Mouse (Mus musculus) spleen, embryonic (tissue): Measurements from ENCODE around the gene Stum.

Experiments
- CTCF ChIA-PET: fragments of 350-600 bp; sonication (Branson Sonifier 250); formaldehyde crosslinking; loops from one replicate; lab custom pipeline; 2022; lab: Charles Lee

The Stum gene

DNA sequence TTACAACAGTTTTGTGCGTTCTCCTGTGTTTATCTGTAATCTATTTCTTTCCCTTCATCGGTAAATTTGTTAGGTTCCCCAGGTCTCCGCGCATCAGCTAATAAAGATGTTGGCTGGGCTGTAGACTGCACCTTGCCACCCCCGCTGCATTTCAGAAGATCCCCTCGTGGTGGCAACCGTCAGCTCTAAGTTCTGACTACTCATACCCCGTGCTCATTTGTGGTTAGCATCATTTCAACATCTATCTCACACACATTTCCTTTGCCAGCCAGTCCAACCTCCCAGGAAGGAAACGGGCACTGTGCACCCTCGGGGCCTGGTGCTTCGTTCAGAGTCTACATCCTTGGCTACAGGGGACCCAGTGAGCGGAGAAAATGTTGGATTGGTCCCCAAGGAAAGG lies 51.5 kb downstream of the Stum start:
- CTCF ChIA-PET = interaction anchor here (0.6 kb wide), 1 partner anchor 187 kb away, joined by 3 read pairs; no protein-coding TSS in a partner anchor

GRCm38 (mm10) chr1:180429819-180430218 lies 53.5 kb downstream of the Stum start:
- CTCF ChIA-PET = interaction anchor here (0.6 kb wide), 1 partner anchor 1097 kb away, joined by 16 read pairs; no protein-coding TSS in a partner anchor

DNA sequence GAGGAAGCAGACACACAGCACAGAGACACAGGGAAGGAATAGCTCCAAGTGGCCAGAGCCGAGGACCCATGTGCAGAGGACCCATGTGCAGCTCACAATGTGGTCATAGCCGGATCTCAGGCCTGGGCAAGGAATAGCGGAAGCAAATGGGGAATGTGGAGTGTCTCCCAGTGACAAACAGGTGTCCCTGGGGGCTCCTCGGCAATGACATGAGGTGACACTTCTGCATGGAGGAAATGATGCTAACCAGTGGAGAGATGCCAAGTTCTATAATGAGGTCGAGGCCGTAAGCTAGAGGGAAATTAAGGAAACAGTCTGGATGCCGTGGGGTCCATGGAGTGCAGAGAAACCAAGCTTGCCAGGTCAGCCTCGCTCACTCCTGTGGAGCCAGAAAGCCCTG lies 54.4 kb downstream of the Stum start:
- CTCF ChIA-PET = interaction anchor here (0.5 to 1.3 kb wide), 2 partner anchors 99 to 161 kb away, joined by 4 to 5 read pairs; no protein-coding TSS in a partner anchor

GRCm38 (mm10) chr1:180428101-180428712 lies 55.1 kb downstream of the Stum start:
- CTCF ChIA-PET = interaction anchor here (1.3 to 1.6 kb wide), 2 partner anchors 10 to 160 kb away, joined by 4 to 7 read pairs; no protein-coding TSS in a partner anchor

- CTCF ChIA-PET = interaction anchor here (1.6 kb wide), 1 partner anchor 9 kb away, joined by 7 read pairs; no protein-coding TSS in a partner anchor
These were observed 55.6 kb downstream of the Stum start for GRCm38 (mm10) chr1:180427685-180428084.

- CTCF ChIA-PET = no interaction called here
These were observed 56.9 kb downstream of the Stum start for GRCm38 (mm10) chr1:180426405-180426804.

DNA sequence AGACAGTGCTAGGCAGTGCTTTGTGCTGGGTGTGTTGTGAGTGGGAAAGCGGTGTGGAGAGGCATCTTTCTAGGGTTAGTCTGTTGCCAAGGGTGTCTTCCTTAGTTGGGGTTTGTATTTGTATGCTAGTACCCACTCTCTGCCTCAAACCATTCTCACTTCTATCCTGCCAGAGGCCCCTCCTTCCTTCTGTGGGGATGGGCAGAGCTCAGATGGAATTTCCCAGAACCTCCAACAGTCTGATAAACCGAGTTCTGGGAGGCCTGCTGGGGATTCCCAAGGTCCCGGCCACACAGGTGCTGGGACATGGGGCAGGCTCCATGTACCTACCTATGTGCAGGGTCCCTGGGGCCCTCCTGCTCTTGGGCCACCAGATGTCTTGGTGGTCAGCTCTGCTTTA lies 59.4 kb downstream of the Stum start:
- CTCF ChIA-PET = interaction anchor here (0.8 kb wide), 1 partner anchor 156 kb away, joined by 5 read pairs; no protein-coding TSS in a partner anchor

DNA sequence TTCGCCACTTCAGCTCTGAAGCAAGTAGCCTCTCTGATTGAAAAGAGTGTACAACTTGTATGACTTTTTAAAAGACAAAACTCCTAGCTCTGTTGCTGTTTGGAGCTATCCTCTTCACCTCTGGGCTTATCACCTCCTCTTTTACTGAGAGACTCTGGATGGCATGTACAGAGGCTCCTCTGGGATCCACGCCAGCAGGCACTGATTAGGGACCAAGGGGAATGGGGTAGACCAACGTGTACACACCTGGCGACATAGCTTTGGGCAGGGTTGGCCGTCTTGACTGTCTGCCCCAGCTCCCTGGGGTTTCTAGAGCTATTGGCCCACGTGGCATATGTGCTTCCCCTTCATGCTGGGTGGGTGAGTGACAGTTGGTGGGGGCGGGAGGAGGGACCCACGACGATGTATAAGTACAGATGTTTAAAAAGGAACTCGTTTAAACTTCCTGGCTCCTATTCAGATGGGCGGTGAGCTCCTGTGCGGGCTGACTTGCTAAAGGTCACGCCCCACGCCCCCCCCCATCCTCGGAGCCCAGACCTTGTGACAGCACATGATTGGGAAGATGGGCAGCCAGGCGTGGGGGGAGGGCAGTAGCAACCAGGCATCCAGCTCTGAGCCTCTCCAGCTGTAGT lies 60.2 kb downstream of the Stum start:
- CTCF ChIA-PET = interaction anchor here (0.6 to 1.5 kb wide), 7 partner anchors 16 to 193 kb away, joined by 3 to 7 read pairs (median 4); no protein-coding TSS in a partner anchor

DNA sequence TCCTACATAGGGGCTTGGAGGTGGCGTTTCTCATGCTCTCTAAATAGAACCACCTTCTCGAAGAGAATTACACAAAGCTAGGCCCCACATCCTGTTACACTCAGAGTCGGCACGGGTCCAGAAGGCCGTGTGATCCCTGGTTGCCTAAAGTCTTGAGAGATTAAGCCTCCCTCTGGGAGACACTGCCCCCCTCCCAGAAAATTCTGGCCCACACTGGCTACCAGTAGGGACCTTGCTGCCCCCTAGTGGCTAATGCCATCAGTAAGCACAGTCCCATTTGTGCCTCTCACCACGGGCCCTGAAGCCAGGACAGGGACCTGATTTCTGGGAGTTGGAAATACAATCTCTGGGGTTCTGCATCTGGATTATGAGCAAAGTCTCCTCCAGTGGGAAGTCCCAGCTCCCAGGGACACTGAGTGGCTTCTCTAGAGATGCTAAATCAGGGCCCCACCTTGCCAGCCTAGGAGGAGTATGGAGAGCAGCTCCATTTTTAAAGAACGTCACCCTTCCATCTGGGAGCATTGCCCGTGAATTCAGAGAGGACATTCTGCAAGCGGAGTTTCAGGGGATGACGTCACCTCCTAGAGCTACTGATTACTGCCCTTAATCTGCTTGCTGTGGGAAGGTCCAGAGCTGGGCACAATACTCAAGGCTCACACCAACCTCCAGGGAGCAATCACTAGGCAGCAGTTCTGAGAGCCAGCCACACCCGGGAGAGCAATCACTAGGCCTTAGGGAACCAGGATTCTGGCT lies 61.1 kb downstream of the Stum start:
- CTCF ChIA-PET = interaction anchor here (0.6 to 2.0 kb wide), 10 partner anchors 8 to 389 kb away, joined by 3 to 7 read pairs (median 4); no protein-coding TSS in a partner anchor

GRCm38 (mm10) chr1:180421165-180421909 lies 62.0 kb downstream of the Stum start:
- CTCF ChIA-PET = interaction anchor here (1.1 to 2.0 kb wide), 2 partner anchors 9 to 18 kb away, joined by 4 read pairs; no protein-coding TSS in a partner anchor

DNA sequence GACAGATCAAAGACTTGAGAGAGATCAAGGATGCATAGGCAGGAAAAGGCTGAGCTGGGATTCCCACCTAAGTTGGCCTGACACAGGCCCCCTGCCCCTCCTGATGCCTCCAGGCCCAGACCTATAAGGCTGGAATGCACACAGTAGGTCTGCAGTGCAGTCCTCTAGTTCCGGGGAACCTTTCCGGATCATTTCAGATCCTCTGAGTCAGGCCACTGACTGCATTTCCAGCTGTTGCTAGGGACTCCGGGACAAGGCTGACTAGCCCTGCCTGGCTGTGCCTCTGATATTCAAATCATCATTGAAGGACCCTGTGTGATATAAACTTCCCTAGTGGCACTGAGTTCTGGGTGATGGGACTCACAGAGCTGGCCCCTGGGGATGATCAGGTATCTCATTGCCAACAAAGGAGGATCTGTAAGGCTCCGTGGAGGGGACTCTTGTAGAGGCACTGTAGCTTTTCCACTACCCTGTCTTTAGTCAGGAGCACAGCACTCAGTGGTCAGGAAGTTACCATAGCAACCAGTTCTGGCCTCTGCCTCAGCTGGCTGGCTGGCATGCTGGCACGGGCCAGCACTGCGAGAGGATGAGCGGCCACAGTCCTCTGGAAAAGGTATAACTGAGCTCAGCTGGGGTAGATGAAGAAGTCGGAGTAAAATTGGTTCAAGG lies 62.7 kb downstream of the Stum start:
- CTCF ChIA-PET = interaction anchor here (2.0 kb wide), 1 partner anchor 10 kb away, joined by 4 read pairs; no protein-coding TSS in a partner anchor

DNA sequence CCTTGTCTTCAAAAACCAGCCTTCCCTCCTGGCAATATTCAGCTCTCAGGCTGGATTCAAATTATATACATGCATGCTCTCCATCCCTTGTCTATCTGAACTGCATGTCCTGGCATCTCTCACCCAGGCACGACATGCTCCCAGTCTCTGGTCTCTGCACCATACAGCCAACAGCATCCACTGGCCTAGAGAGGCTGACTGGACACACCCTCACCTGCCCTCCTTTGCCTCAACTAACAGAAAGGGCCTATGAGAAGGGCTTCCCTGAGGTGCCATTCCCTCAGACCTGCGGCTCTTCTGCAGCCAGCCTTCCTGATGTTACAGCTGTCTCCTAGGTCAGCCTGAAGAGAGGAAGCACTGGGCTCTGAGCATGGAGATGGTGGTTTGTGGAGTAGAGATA lies 64.2 kb downstream of the Stum start:
- CTCF ChIA-PET = interaction anchor here (0.6 to 1.5 kb wide), 2 partner anchors 8 to 129 kb away, joined by 4 to 7 read pairs; no protein-coding TSS in a partner anchor

GRCm38 (mm10) chr1:180417118-180417517 lies 66.2 kb downstream of the Stum start:
- CTCF ChIA-PET = interaction anchor here (0.6 to 1.0 kb wide), 3 partner anchors 30 to 153 kb away, joined by 3 to 5 read pairs (median 4); no protein-coding TSS in a partner anchor

DNA sequence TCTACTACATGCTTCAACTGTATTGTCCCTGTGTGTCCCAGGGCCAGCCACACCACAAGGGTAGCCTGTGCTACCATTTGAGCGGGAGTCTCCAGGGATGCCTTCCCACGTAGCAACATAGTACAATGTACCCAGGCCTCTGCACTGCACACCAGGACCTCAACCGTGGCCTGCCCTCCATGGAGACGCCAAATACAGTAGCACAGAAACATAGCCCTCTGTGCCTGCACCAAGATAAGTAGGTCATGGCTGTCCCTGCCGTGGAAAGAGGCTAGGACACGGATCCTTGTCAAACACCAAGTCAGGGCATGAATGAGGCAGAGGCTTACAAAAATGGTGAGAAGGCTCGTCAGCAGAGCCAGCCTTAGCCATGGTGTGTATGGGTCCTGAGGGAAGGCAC lies 67.5 kb downstream of the Stum start:
- CTCF ChIA-PET = no interaction called here

- CTCF ChIA-PET = no interaction called here
These were observed 68.2 kb downstream of the Stum start for GRCm38 (mm10) chr1:180415064-180415463.

- CTCF ChIA-PET = interaction anchor here (0.7 to 2.4 kb wide), 2 partner anchors 77 to 142 kb away, joined by 3 to 8 read pairs; no protein-coding TSS in a partner anchor
These were observed 73.0 kb downstream of the Stum start for GRCm38 (mm10) chr1:180410306-180410705.

DNA sequence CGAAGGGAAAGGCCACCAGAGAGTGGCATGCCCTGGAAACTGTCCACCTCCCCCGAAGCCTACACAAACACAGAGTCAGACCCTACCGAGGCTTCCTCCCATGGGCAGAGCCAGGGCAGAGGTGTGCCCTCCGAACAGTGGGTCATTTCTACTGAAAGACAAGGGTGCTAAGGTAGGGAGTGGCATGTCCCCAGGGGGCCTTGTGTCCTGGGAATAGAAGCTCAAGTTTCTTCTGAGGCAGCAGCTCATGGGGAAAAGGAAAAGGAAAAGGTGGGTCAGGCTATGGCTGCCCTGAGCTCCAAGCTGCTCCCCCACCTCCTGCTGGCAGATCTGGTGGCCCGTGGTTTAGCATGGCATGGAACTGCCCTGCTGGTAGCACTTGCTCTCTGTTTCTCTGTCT lies 73.5 kb downstream of the Stum start:
- CTCF ChIA-PET = interaction anchor here (2.4 kb wide), 1 partner anchor 141 kb away, joined by 8 read pairs; no protein-coding TSS in a partner anchor

DNA sequence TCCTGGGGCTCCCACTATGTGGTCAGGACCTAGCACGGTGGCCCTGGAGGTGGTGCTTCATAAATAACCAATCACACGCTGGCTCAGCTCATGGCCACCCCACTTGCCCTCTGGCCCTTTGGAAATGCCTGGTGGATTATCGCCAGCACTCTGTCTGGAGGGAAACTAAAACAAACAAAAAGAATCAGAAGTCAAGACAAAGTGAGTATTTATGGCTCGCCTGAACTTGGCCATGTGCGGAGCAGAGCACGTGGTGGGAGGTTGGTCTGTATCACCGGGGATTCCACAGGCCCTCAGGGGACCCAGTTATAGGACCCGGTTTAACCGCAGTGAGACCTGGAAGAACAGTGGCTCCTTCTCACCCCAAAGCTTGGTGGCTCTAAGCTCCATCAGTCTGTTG lies 74.5 kb downstream of the Stum start:
- CTCF ChIA-PET = interaction anchor here (2.4 kb wide), 1 partner anchor 140 kb away, joined by 8 read pairs; no protein-coding TSS in a partner anchor
